Mouse (Mus musculus): ENCODE data around the gene Dusp2. TPM values are rescaled to one million over a fixed set of nuclear protein-coding genes. Genes with fewer than 3 reads are reported as not detected.
A peak's percentile ranks its signal among the peaks of the same experiment; 100 is the strongest.

Gene Dusp2
- polyA plus RNA-seq, 1 experiment from 2014 or later = 3.9 TPM

DNA sequence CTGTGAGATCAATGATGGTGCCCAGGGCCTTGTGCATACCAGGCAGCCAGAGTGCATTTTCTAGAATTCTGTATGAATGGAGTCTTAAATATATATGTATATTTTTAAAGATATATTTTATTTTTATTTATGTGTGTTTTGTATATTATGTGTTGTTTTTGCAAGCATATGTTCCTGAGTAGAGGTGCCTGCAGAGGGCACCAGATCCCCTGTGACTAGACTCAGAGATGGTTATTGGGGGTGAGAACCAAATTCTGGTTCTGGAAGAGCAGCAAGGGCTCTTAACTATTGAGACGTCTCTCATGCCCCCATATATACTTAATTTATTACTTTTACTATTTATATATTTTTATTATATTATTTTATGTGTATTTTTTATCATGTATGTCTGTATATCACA is 24.8 kb upstream of the Dusp2 start:
- no peak for DNase-seq (ENCODE audit: low spot score)
- Histone ChIP-seq H3K4me3 (no peak overlapping the region), H3K27ac (replicated peaks) (no peak overlapping the region), H3K36me3 (no peaks in the 10 kb centered on the region), H3K9me3 (replicated peaks) (no peaks in the 10 kb centered on the region), H3K27me3 (ENCODE audit: low read depth, poor library complexity, severe bottlenecking) (no peaks in the 10 kb centered on the region), H3K4me1 (no peaks in the 10 kb centered on the region)
- 90% methylated on average over 1 of the region's 1 CpGs for WGBS

GRCm38 (mm10) chr2:127312801-127313200 is 23.2 kb upstream of the Dusp2 start:
- whole genome bisulfite sequencing = 92% methylated on average over 4 of the region's 4 CpGs
- Histone ChIP-seq H3K4me3 (no peak overlapping the region), H3K27me3 (ENCODE audit: low read depth, poor library complexity, severe bottlenecking) (no peaks in the 10 kb centered on the region), H3K27ac (replicated peaks) (no peak overlapping the region), H3K4me1 (no peaks in the 10 kb centered on the region), H3K36me3 (no peaks in the 10 kb centered on the region), H3K9me3 (replicated peaks) (no peaks in the 10 kb centered on the region)
- DNase-seq (ENCODE audit: low spot score) = no peak

DNA sequence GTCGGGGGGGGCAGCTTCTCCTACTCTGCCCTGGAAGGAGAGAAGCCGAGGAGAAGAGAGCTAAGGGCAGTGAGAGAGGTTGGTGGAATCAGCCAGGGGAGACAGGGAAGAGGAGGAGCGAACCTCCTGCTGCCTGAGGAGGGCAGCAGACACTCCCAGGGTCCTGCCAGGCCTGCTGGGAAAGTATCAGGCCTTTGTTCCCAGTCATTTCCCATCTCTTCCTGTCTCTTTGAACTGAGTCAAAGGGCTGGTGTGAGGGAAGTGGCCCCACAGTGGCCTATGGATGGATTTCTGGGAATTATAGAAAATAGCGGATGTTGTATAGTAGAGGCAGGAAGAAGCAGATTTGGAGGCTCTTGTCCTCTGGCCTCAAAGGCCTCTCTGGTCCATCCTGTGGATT is 22.1 kb upstream of the Dusp2 start:
- 52% methylated on average over 4 of the region's 4 CpGs for WGBS
- H3K4me1 ChIP-seq = no peaks in the 10 kb centered on the region
- no peaks in the 10 kb centered on the region for H3K36me3 ChIP-seq
- H3K4me3 ChIP-seq = no peak overlapping the region
- no peaks in the 10 kb centered on the region for H3K9me3 ChIP-seq (replicated peaks)
- 0 out of 2 replicates have a peak overlapping the region, but pooled peaks have one; percentile 13 for H3K27ac ChIP-seq (replicated peaks)
- no peaks in the 10 kb centered on the region for H3K27me3 ChIP-seq (ENCODE audit: low read depth, poor library complexity, severe bottlenecking)
- no peak for DNase-seq (ENCODE audit: low spot score)

GRCm38 (mm10) chr2:127314467-127315154 is 21.3 kb upstream of the Dusp2 start:
- Histone ChIP-seq H3K4me1 (no peaks in the 10 kb centered on the region), H3K27ac (replicated peaks) (no peak overlapping the region), H3K36me3 (no peaks in the 10 kb centered on the region), H3K4me3 (no peak overlapping the region), H3K9me3 (replicated peaks) (no peaks in the 10 kb centered on the region), H3K27me3 (ENCODE audit: low read depth, poor library complexity, severe bottlenecking) (no peaks in the 10 kb centered on the region)
- no peak for DNase-seq (ENCODE audit: low spot score)
- WGBS = 79% methylated on average over 6 of the region's 6 CpGs

GRCm38 (mm10) chr2:127315155-127315470 is 20.8 kb upstream of the Dusp2 start:
- Histone ChIP-seq H3K27me3 (ENCODE audit: low read depth, poor library complexity, severe bottlenecking) (no peaks in the 10 kb centered on the region), H3K9me3 (replicated peaks) (no peaks in the 10 kb centered on the region), H3K36me3 (no peaks in the 10 kb centered on the region), H3K4me1 (no peaks in the 10 kb centered on the region), H3K4me3 (no peak overlapping the region), H3K27ac (replicated peaks) (no peak overlapping the region)
- 92% methylated on average over 1 of the region's 1 CpGs for WGBS
- DNase-seq (ENCODE audit: low spot score) = no peak

- Histone ChIP-seq H3K4me3 (no peak overlapping the region), H3K9me3 (replicated peaks) (no peaks in the 10 kb centered on the region), H3K36me3 (no peaks in the 10 kb centered on the region), H3K27me3 (ENCODE audit: low read depth, poor library complexity, severe bottlenecking) (no peaks in the 10 kb centered on the region), H3K27ac (replicated peaks) (no peak overlapping the region), H3K4me1 (no peaks in the 10 kb centered on the region)
- WGBS = 85% methylated on average over 5 of the region's 5 CpGs
- DNase-seq (ENCODE audit: low spot score) = no peak
Measured at GRCm38 (mm10) chr2:127316431-127316830, 19.5 kb upstream of the Dusp2 start.

GRCm38 (mm10) chr2:127318136-127318535 is 17.8 kb upstream of the Dusp2 start:
- WGBS = 85% methylated on average over 4 of the region's 4 CpGs
- Histone ChIP-seq H3K9me3 (replicated peaks) (no peaks in the 10 kb centered on the region), H3K4me1 (no peaks in the 10 kb centered on the region), H3K27me3 (ENCODE audit: low read depth, poor library complexity, severe bottlenecking) (no peaks in the 10 kb centered on the region), H3K36me3 (no peaks in the 10 kb centered on the region), H3K27ac (replicated peaks) (no peak overlapping the region), H3K4me3 (no peak overlapping the region)
- DNase-seq (ENCODE audit: low spot score) = no peak

DNA sequence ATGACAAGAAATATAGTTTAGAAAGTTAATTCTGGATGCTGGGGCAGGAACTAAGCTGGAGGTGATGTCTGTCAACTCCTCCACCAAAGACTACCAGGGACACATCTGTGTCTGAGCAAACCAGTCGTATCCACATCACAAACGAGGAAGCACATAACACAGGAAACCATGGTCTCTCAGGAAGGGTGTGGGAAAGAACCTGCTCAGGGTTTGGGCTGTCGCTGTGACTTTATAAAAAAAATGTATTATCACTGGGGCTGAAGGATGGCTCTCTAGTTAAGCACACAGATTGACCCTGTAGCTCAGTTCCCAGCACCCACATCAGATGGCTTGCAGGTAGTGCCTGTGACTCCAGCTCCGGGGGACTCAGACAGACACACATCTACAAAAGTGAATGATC is 16.9 kb upstream of the Dusp2 start:
- Histone ChIP-seq H3K27ac (replicated peaks) (no peak overlapping the region), H3K4me3 (no peak overlapping the region), H3K27me3 (ENCODE audit: low read depth, poor library complexity, severe bottlenecking) (no peaks in the 10 kb centered on the region), H3K4me1 (no peaks in the 10 kb centered on the region), H3K9me3 (replicated peaks) (no peaks in the 10 kb centered on the region), H3K36me3 (no peaks in the 10 kb centered on the region)
- WGBS = 76% methylated on average over 4 of the region's 4 CpGs
- no peak for DNase-seq (ENCODE audit: low spot score)

DNA sequence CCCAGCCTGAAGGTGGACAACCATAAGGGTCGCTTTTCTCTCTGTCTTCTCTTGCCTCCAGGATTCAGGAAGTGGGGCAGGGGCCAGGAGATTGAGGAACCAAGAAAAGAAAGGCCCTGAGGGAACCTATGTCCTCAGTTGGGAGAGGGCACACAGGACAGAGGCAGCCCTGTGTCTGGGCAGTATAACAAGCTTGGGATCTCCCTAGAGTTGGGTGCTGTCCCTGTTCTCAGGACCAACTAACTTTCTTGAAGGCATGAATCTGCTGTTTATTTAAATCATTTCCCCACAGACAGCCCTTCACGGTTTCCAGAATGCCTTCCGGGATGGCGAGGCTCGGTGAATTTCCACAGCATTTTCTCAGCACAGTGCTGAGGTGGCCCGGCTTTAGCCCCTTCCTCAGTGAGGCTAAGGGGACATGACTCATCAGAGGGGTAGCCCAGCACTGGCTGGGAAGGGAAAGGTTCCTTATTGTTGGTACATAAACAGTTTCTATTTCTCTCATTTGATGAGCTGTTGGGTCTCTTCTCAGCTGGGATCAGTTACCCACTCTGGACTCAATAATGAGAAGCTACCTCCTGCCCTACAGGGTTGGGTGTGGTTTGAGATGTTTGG is 13.2 kb upstream of the Dusp2 start:
- Histone ChIP-seq H3K9me3 (replicated peaks) (no peaks in the 10 kb centered on the region), H3K36me3 (no peaks in the 10 kb centered on the region), H3K4me3 (no peak overlapping the region), H3K27me3 (ENCODE audit: low read depth, poor library complexity, severe bottlenecking) (no peaks in the 10 kb centered on the region), H3K4me1 (no peaks in the 10 kb centered on the region), H3K27ac (replicated peaks) (no peak overlapping the region)
- WGBS = 81% methylated on average over 6 of the region's 6 CpGs
- DNase-seq (ENCODE audit: low spot score) = no peak

GRCm38 (mm10) chr2:127323667-127324066 is 12.3 kb upstream of the Dusp2 start:
- Histone ChIP-seq H3K4me1 (no peaks in the 10 kb centered on the region), H3K4me3 (no peak overlapping the region), H3K27me3 (ENCODE audit: low read depth, poor library complexity, severe bottlenecking) (no peaks in the 10 kb centered on the region), H3K27ac (replicated peaks) (no peak overlapping the region), H3K36me3 (no peaks in the 10 kb centered on the region), H3K9me3 (replicated peaks) (no peaks in the 10 kb centered on the region)
- 78% methylated on average over 1 of the region's 1 CpGs for WGBS
- no peak for DNase-seq (ENCODE audit: low spot score)

DNA sequence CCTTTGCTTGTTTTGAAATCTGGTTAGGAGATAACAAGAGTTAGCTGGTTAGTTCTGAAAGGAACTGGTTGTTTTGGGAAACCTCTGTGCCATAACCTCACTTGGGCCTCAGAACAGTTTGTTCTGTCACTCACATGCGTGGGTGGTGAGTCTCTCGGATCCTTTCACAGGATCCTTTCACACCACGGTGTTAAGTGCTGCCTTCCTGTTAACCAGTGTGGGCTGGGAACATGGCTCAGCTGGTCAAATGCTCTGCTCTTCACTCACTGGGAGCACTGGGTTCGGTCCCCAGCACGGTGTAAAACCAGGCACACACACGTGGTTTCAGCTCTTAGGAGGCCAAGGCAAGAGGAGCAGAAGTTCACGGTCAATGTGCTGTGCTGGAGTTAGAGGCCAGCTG is 11.5 kb upstream of the Dusp2 start:
- Histone ChIP-seq H3K4me3 (no peak overlapping the region), H3K27ac (replicated peaks) (no peak overlapping the region), H3K36me3 (no peaks in the 10 kb centered on the region), H3K27me3 (ENCODE audit: low read depth, poor library complexity, severe bottlenecking) (no peaks in the 10 kb centered on the region), H3K4me1 (no peaks in the 10 kb centered on the region), H3K9me3 (replicated peaks) (no peaks in the 10 kb centered on the region)
- 81% methylated on average over 7 of the region's 7 CpGs for WGBS
- no peak for DNase-seq (ENCODE audit: low spot score)

- Histone ChIP-seq H3K4me1 (no peaks in the 10 kb centered on the region), H3K36me3 (no peaks in the 10 kb centered on the region), H3K9me3 (replicated peaks) (no peaks in the 10 kb centered on the region), H3K27me3 (ENCODE audit: low read depth, poor library complexity, severe bottlenecking) (no peaks in the 10 kb centered on the region; the same call in 1 of the 2 replicates), H3K27ac (replicated peaks) (no peak overlapping the region), H3K4me3 (no peak overlapping the region)
- DNase-seq (ENCODE audit: low spot score) = no peak
- 73% methylated on average over 12 of the region's 12 CpGs for WGBS
Measured at GRCm38 (mm10) chr2:127328090-127328851, 7.7 kb upstream of the Dusp2 start.

Data from midbrain, embryonic 10.5 days (tissue).